Mouse (Mus musculus) myocyte (in vitro differentiated cells): ENCODE data around the gene Icam1. TPM values are rescaled to one million over a fixed set of nuclear protein-coding genes. Genes with fewer than 3 reads are reported as not detected.

Experiments
- H3K27me3 ChIP-seq: one replicate; pipeline ENCODE4 v1.6.1; 2011; ENCODE audit not compliant: control insufficient read depth, insufficient read depth, insufficient read length
- H3K36me3 ChIP-seq: one replicate; pipeline ENCODE4 v1.6.1; 2011; ENCODE audit not compliant: control insufficient read depth, insufficient read depth
- H3K4me2 ChIP-seq: one replicate; pipeline ENCODE4 v1.6.1; 2011; ENCODE audit warnings: low read depth, control low read depth
- H3K4me3 ChIP-seq: one replicate; pipeline ENCODE4 v1.5.1; 2011; ENCODE audit warnings: mild to moderate bottlenecking, control low read depth, moderate library complexity
- H3K79me2 ChIP-seq: one replicate; pipeline ENCODE4 v1.6.1; 2011; ENCODE audit not compliant: control insufficient read depth, insufficient read depth
- H3ac ChIP-seq: one replicate; pipeline ENCODE4 v1.6.1; 2011; ENCODE audit not compliant: control insufficient read depth, insufficient read length
- CEBPB ChIP-seq: IDR thresholded peaks from 2 replicates; pipeline ENCODE4 v1.6.1; 2011; ENCODE audit warnings: mild to moderate bottlenecking, moderate library complexity; ENCODE audit not compliant: poor library complexity, insufficient read depth, severe bottlenecking
- E2F4 ChIP-seq: IDR thresholded peaks from one replicate; pipeline ENCODE4 v1.6.1; 2011; ENCODE audit warnings: mild to moderate bottlenecking, control low read depth, moderate library complexity; ENCODE audit not compliant: insufficient read depth
- MAX ChIP-seq: IDR thresholded peaks from one replicate; pipeline ENCODE4 v1.6.1; 2011; ENCODE audit warnings: low read depth, mild to moderate bottlenecking, control low read depth
- MYOD1 ChIP-seq, 3 experiments: IDR thresholded peaks; one replicate each; pipeline ENCODE4 v1.6.1; 2011; ENCODE audit warnings: control low read depth in 2 of 3, low read depth in 2 of 3, mild to moderate bottlenecking in 2 of 3, moderate library complexity in 1 of 3; ENCODE audit not compliant: insufficient read length in 2 of 3, control insufficient read depth in 1 of 3
- MYOG ChIP-seq, 3 experiments: IDR thresholded peaks; one replicate each; pipeline ENCODE4 v1.6.1; 2011; ENCODE audit warnings: control low read depth in 2 of 3, low read depth in 2 of 3, mild to moderate bottlenecking in 2 of 3; ENCODE audit not compliant: insufficient read length in 2 of 3, control insufficient read depth in 1 of 3, insufficient read depth in 1 of 3
- POLR2A ChIP-seq: IDR thresholded peaks from one replicate; pipeline ENCODE4 v1.6.1; 2011; ENCODE audit warnings: low read depth, mild to moderate bottlenecking, control low read depth, moderate library complexity; ENCODE audit not compliant: insufficient read length
- POLR2AphosphoS2 ChIP-seq: IDR thresholded peaks from one replicate; pipeline ENCODE4 v1.6.1; 2011; ENCODE audit warnings: low read depth, control low read depth; ENCODE audit not compliant: insufficient read length
- REST ChIP-seq: IDR thresholded peaks from one replicate; pipeline ENCODE4 v1.6.1; 2011; ENCODE audit warnings: mild to moderate bottlenecking, control low read depth, moderate library complexity; ENCODE audit not compliant: insufficient read depth, insufficient read length
- SRF ChIP-seq: IDR thresholded peaks from one replicate; pipeline ENCODE4 v1.6.1; 2011; ENCODE audit warnings: low read depth; ENCODE audit not compliant: control insufficient read depth, insufficient read length
- TCF12 ChIP-seq: IDR thresholded peaks from one replicate; pipeline ENCODE4 v1.6.1; 2011; ENCODE audit warnings: mild to moderate bottlenecking, control low read depth; ENCODE audit not compliant: poor library complexity, insufficient read depth, severe bottlenecking
- TCF3 ChIP-seq: IDR thresholded peaks from one replicate; pipeline ENCODE4 v1.6.1; 2011; ENCODE audit warnings: low read depth, control low read depth; ENCODE audit not compliant: insufficient read length
- USF1 ChIP-seq: IDR thresholded peaks from one replicate; pipeline ENCODE4 v1.6.1; 2011; ENCODE audit warnings: low read depth, mild to moderate bottlenecking, control low read depth, moderate library complexity
- polyA plus RNA-seq: library from polyadenylated mRNA; unstranded; fragments of >200 nt; fragmentation: generic; extraction: Trizol; gene quantifications from one replicate; pipeline ENCODE4 v1.2.1, GENCODE M21; 2012; ENCODE audit warnings: missing spikeins

Gene Icam1
- 0.06 TPM for polyA plus RNA-seq

DNA sequence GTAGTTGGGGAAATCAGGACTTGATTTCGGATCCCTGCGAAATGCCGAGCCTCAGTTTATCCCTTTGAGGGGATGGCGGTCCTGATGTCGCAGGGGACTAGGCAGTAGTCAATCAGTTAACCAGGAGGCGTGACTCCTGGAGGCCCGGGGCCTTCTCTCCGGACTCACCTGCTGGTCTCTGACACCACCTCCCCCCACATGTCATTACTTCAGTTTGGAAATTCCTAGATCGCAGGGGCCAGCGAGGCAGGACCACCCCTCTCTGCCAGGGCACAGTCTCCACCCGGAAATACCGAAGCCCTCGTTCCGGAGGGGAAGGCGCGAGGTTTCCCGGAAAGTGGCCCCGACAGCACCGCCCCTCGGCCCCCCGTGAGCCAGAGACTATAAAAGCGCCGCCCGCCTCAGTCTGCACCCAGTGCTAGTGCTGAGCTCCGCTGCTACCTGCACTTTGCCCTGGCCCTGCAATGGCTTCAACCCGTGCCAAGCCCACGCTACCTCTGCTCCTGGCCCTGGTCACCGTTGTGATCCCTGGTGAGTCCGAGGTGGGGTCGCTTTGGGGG, at the start of gene Icam1:
Gene Icam1, plus strand, starts transcription at position 415 of the 560 bp plus-strand sequence.
- TF ChIP-seq POLR2A (no peak), USF1 (no peak), E2F4 (no peak), SRF (no peak), POLR2AphosphoS2 (no peak), REST (no peak), MYOD1 (IDR thresholded peaks at IDR 0.05; ENCODE audit: control insufficient read depth in 1 of 3, insufficient read length in 2 of 3, low read depth in 2 of 3) (no peak), TCF3 (no peak), MYOG (IDR thresholded peaks at IDR 0.05; ENCODE audit: control insufficient read depth in 1 of 3, insufficient read depth in 1 of 3, insufficient read length in 2 of 3, low read depth in 2 of 3) (no peak), TCF12 (no peak), CEBPB (no peak), MAX (no peak)
- no peak within 1 kb of the TSS for H3K4me3 ChIP-seq
- H3K4me2 ChIP-seq: no peak within 1 kb of the TSS
- no peak within 1 kb of the TSS for H3ac ChIP-seq
- H3K79me2 ChIP-seq: no peaks in the 10 kb centered on the region
- peaks cover 33% of the 10 kb centered on the region for H3K27me3 ChIP-seq
- no peaks in the 10 kb centered on the region for H3K36me3 ChIP-seq

DNA sequence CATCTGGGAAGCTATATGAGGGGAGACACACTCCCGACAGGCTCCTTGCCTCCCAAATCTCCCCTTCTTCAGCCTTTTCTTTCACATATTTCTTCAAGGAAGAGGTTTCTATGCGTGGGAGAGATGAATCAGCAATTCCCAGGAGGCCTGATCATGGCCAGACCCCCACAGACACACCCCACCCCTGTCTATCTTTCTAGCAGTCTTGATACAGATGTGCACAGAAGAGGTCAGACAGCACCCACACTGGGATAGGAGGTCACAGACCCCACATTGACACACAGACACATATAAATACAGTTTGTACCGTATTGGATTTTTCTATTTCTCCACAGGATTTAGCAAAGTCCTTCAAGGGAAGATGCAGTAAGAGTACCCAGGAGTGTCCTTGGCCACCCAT, 49.8 kb upstream of the Icam1 start:
- Histone ChIP-seq H3ac (no peak overlapping the region), H3K4me3 (no peak overlapping the region), H3K36me3 (no peaks in the 10 kb centered on the region), H3K4me2 (peak overlapping the region; percentile 15), H3K79me2 (peaks cover 11% of the 10 kb centered on the region), H3K27me3 (no peaks in the 10 kb centered on the region)
- TF ChIP-seq TCF12 (no peak), SRF (no peak), E2F4 (no peak), MAX (no peak), REST (no peak), MYOG (IDR thresholded peaks at IDR 0.05; ENCODE audit: control insufficient read depth in 1 of 3, insufficient read depth in 1 of 3, insufficient read length in 2 of 3, low read depth in 2 of 3) (no peak), USF1 (no peak), TCF3 (no peak), POLR2A (no peak), POLR2AphosphoS2 (no peak), MYOD1 (IDR thresholded peaks at IDR 0.05; ENCODE audit: control insufficient read depth in 1 of 3, insufficient read length in 2 of 3, low read depth in 2 of 3) (no peak), CEBPB (no peak)

DNA sequence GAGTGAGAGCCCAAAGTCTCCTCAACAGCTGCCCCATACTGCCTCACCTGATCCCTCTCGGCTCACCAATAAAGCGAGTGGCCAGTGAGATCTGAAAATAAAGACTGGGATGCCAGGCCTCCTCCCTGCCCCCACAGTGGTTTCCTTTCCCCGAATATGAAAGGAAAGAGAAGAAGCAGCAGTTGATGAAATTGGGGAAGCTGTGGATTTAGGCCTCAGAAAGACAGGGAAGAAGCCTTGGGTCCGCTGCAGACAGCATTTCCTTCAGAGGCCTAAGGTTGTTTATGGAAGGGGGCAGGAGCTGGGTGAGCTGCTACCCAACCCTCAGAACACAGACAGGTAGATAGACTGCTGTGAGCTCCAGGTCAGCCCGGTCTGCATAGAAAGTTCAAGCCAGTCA, 49.0 kb upstream of the Icam1 start:
- Histone ChIP-seq H3K79me2 (peaks cover 13% of the 10 kb centered on the region), H3K36me3 (no peaks in the 10 kb centered on the region), H3K4me3 (no peak overlapping the region), H3K4me2 (no peak overlapping the region), H3ac (no peak overlapping the region), H3K27me3 (no peaks in the 10 kb centered on the region)
- no peak for TF ChIP-seq E2F4
- TF ChIP-seq SRF: no peak
- no peak for TF ChIP-seq TCF12
- TF ChIP-seq TCF3: no peak
- TF ChIP-seq MAX: no peak
- no peak for TF ChIP-seq MYOG (IDR thresholded peaks at IDR 0.05; ENCODE audit: control insufficient read depth in 1 of 3, insufficient read depth in 1 of 3, insufficient read length in 2 of 3, low read depth in 2 of 3)
- TF ChIP-seq CEBPB: no peak
- no peak for TF ChIP-seq USF1
- TF ChIP-seq MYOD1 (IDR thresholded peaks at IDR 0.05; ENCODE audit: control insufficient read depth in 1 of 3, insufficient read length in 2 of 3, low read depth in 2 of 3): no peak
- TF ChIP-seq POLR2A: no peak
- TF ChIP-seq POLR2AphosphoS2: no peak
- TF ChIP-seq REST: no peak

DNA sequence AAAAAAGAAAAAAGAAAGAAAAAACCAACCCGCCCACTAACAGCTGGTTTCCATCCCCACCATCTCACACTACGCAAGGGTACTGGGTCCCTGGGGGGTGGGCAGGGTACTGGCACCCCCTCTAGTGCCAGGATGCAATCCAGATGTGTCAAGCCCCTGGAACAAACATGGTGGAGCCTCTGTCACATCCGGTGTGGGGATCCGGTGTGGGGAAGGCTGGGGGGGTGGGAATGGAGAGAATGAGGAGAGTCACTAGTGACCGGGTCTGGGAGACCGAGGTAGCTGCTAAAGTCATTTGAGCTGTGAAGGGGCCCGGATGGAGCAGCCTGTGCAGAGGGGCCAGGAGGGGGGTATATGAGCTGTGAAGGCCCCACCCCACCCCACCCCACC, 44.0 kb upstream of the Icam1 start:
- no peaks in the 10 kb centered on the region for H3K36me3 ChIP-seq
- TF ChIP-seq E2F4 (no peak), SRF (no peak), TCF3 (no peak), POLR2A (no peak), REST (no peak), MYOD1 (IDR thresholded peaks at IDR 0.05; ENCODE audit: control insufficient read depth in 1 of 3, insufficient read length in 2 of 3, low read depth in 2 of 3) (no peak), MYOG (IDR thresholded peaks at IDR 0.05; ENCODE audit: control insufficient read depth in 1 of 3, insufficient read depth in 1 of 3, insufficient read length in 2 of 3, low read depth in 2 of 3) (no peak), MAX (no peak), POLR2AphosphoS2 (no peak), CEBPB (no peak), TCF12 (no peak), USF1 (no peak)
- no peaks in the 10 kb centered on the region for H3K27me3 ChIP-seq
- H3K4me3 ChIP-seq: peak overlapping the region; percentile 15
- no peak overlapping the region for H3ac ChIP-seq
- peaks cover 38% of the 10 kb centered on the region for H3K79me2 ChIP-seq
- H3K4me2 ChIP-seq: peak overlapping the region; percentile 94
